Mouse (Mus musculus): ENCODE measurements around the gene Ttyh1. TPM values are rescaled to one million over a fixed set of nuclear protein-coding genes. Genes with fewer than 3 reads are reported as not detected.

The Ttyh1 gene
- polyA plus RNA-seq, 1 experiment from 2014 or later: 0.87 TPM

DNA sequence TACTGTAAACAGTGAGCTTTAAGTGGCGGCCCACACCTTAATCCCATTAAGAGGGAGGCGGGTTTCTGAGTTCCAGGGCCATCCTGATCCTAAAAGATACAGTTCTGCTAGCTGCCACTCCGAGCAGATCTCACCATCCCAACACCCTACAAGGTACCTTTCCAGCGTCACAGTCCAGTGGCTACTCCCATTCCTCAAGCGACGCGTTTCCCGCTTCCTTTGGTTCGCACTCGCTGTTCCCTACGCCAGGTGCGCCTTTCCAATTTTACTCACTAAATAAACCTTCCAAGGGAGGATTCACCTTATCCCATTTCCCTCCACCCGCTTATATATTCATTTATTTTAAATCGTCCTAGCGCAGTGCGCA, 17.2 kb downstream of the Ttyh1 start:
- Histone ChIP-seq H3K4me3 (ENCODE audit: low read depth, low read length) (peak overlapping the region; percentile 88), H3K9ac (ENCODE audit: low read depth, low read length) (peak overlapping the region; percentile 82), H3K4me2 (peak overlapping the region; percentile 83), H3K27me3 (ENCODE audit: control insufficient read depth, insufficient read depth, low read length) (no peaks in the 10 kb centered on the region), H3K9me3 (replicated peaks; ENCODE audit: control insufficient read depth, low read length) (no peaks in the 10 kb centered on the region), H3K27ac (ENCODE audit: low read depth, low read length) (peak overlapping the region; percentile 59; the same call in 1 of the 2 replicates), H3K4me1 (ENCODE audit: control insufficient read depth, insufficient read depth, low read length) (peaks cover 6% of the 10 kb centered on the region), H3K36me3 (ENCODE audit: control insufficient read depth, insufficient read depth, low read length) (peaks cover 17% of the 10 kb centered on the region)
- peak; percentile 11 for ATAC-seq (replicated peaks; ENCODE audit: insufficient number of reproducible peaks, low FRiP score, low TSS enrichment)
- under 1% methylated on average over 16 of the region's 16 CpGs for WGBS (ENCODE audit: insufficient replicate concordance)

DNA sequence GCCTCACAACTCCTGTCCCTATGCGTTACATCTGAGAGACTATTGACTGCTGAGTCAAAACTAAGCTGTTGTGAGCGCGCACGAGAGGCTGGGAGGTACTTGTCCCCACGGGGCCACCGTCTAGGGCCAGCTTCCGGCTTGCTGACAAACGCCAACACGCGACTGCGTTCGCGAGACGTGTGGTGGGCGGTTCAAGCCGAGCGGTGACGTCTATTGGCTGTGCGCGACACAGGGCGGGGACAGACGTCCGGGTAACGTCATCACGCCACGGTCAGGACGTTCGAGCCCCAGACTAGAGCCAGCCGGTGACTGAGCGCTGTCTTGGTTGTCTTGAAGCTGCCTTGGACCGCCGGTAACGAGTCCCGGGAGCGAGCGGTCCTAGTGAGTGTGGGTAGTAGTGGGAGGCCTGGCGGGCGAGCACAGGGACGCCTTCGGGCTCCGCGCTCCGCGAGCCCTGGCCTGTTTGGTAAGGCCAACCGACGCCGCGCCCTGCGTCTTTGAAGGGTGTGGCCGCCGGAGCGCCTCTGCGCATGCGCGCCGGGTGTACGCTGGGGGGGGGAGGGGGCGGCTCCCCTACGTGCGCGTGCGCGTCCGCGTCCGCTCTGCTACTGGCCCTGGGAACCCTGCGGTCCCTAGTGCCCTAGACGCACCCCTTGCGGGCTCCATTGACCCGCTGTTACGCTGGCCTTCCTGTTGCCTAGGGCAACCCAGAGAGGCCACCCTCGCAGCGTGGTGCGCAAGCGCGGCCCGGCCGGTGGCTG, 17.7 kb downstream of the Ttyh1 start, which contains the start of gene Leng8:
Gene Leng8 (plus strand): TSS at position 269 of the 761 bp plus-strand sequence.
- H3K27ac ChIP-seq (ENCODE audit: low read depth, low read length): peak within 1 kb of the TSS; percentile 87
- no peaks in the 10 kb centered on the region for H3K27me3 ChIP-seq (ENCODE audit: control insufficient read depth, insufficient read depth, low read length)
- peaks cover 6% of the 10 kb centered on the region for H3K4me1 ChIP-seq (ENCODE audit: control insufficient read depth, insufficient read depth, low read length)
- H3K9ac ChIP-seq (ENCODE audit: low read depth, low read length): peak within 1 kb of the TSS; percentile 82
- H3K9me3 ChIP-seq (replicated peaks; ENCODE audit: control insufficient read depth, low read length): no peaks in the 10 kb centered on the region
- peak; percentile 99 for ATAC-seq (replicated peaks; ENCODE audit: insufficient number of reproducible peaks, low FRiP score, low TSS enrichment)
- peak within 1 kb of the TSS; percentile 93 for H3K4me2 ChIP-seq
- under 1% methylated on average over 75 of the region's 78 CpGs for WGBS (ENCODE audit: insufficient replicate concordance)
- peak within 1 kb of the TSS; percentile 88 for H3K4me3 ChIP-seq (ENCODE audit: low read depth, low read length)
- H3K36me3 ChIP-seq (ENCODE audit: control insufficient read depth, insufficient read depth, low read length): peaks cover 22% of the 10 kb centered on the region

DNA sequence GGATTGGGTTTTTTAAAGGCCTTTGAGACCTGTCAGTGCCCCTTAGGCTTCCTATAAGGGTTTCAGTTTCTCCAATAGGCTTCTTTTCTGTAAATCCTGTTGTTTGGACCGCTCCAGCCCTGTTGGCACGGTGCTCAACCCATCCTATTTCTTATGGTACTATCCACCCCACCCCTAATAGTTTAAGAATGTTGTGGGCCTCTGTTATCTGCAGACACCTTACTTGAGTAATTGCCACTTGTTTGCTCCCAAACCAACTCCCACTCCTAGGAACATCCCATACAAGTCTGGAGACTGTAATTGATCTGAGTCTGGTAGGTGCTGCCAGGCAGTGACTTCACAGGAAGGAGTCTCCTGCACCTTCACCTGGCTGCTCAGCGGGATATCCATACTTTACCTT, 18.5 kb downstream of the Ttyh1 start:
- H3K27ac ChIP-seq (ENCODE audit: low read depth, low read length): no peak overlapping the region
- H3K9me3 ChIP-seq (replicated peaks; ENCODE audit: control insufficient read depth, low read length): no peaks in the 10 kb centered on the region
- H3K36me3 ChIP-seq (ENCODE audit: control insufficient read depth, insufficient read depth, low read length): peaks cover 30% of the 10 kb centered on the region
- peak overlapping the region; percentile 93 for H3K4me2 ChIP-seq
- H3K4me1 ChIP-seq (ENCODE audit: control insufficient read depth, insufficient read depth, low read length): peaks cover 6% of the 10 kb centered on the region
- ATAC-seq (replicated peaks; ENCODE audit: insufficient number of reproducible peaks, low FRiP score, low TSS enrichment): no peak
- H3K4me3 ChIP-seq (ENCODE audit: low read depth, low read length): peak overlapping the region; percentile 88
- H3K9ac ChIP-seq (ENCODE audit: low read depth, low read length): peak overlapping the region; percentile 82
- WGBS (ENCODE audit: insufficient replicate concordance): 50% methylated on average over 3 of the region's 3 CpGs
- no peaks in the 10 kb centered on the region for H3K27me3 ChIP-seq (ENCODE audit: control insufficient read depth, insufficient read depth, low read length)

DNA sequence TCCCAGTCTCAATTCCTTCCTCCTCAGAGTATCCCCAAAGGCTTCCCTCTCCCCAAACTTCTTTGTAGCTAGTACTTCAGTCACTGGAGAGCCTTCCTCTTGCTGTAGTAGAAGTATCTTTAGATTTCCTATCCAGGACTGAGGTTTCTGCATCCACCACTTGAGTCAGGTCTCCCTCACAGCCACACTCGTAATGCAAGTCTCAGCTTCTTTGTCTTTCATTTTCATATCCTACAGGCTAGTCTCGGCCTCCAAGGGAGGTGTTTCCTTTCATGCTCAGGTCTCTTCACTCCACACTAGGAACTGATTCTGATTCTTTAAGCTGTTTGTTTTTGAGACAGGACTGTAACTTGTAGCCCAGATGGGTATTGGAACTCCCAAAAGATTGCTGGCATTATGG, 19.0 kb downstream of the Ttyh1 start:
- 86% methylated on average over 2 of the region's 2 CpGs for WGBS (ENCODE audit: insufficient replicate concordance)
- H3K9me3 ChIP-seq (replicated peaks; ENCODE audit: control insufficient read depth, low read length): no peaks in the 10 kb centered on the region
- H3K27me3 ChIP-seq (ENCODE audit: control insufficient read depth, insufficient read depth, low read length): no peaks in the 10 kb centered on the region
- peak overlapping the region; percentile 93 for H3K4me2 ChIP-seq
- peaks cover 6% of the 10 kb centered on the region for H3K4me1 ChIP-seq (ENCODE audit: control insufficient read depth, insufficient read depth, low read length)
- ATAC-seq (replicated peaks; ENCODE audit: insufficient number of reproducible peaks, low FRiP score, low TSS enrichment): no peak
- peaks cover 35% of the 10 kb centered on the region for H3K36me3 ChIP-seq (ENCODE audit: control insufficient read depth, insufficient read depth, low read length)
- H3K27ac ChIP-seq (ENCODE audit: low read depth, low read length): no peak overlapping the region
- H3K9ac ChIP-seq (ENCODE audit: low read depth, low read length): peak overlapping the region; percentile 82; the same call in 1 of the 2 replicates
- peak overlapping the region; percentile 88 for H3K4me3 ChIP-seq (ENCODE audit: low read depth, low read length)

DNA sequence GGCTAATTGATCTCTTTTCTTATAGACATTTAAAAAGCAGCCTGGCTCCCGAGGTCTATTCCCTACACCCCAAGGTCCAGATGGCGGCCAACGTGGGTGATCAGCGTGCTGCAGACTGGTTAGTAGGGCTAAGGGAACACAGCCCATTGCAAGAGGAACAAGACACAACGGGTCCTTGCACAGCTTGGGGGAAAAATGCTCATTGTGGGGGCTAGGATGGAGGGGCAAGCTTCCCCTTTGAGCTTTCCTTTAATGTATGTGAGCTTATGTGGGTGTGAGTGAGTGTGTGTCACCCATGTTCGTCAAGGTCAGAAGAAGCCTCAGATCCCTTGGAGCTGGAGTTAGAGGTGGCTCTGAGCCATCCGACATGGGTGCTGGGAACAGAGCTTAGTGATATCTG, 19.5 kb downstream of the Ttyh1 start:
- peaks cover 37% of the 10 kb centered on the region for H3K36me3 ChIP-seq (ENCODE audit: control insufficient read depth, insufficient read depth, low read length)
- no peak for ATAC-seq (replicated peaks; ENCODE audit: insufficient number of reproducible peaks, low FRiP score, low TSS enrichment)
- no peaks in the 10 kb centered on the region for H3K9me3 ChIP-seq (replicated peaks; ENCODE audit: control insufficient read depth, low read length)
- no peak overlapping the region for H3K9ac ChIP-seq (ENCODE audit: low read depth, low read length)
- H3K4me3 ChIP-seq (ENCODE audit: low read depth, low read length): no peak overlapping the region
- H3K27me3 ChIP-seq (ENCODE audit: control insufficient read depth, insufficient read depth, low read length): no peaks in the 10 kb centered on the region
- 93% methylated on average over 7 of the region's 7 CpGs for WGBS (ENCODE audit: insufficient replicate concordance)
- no peak overlapping the region for H3K4me2 ChIP-seq
- H3K4me1 ChIP-seq (ENCODE audit: control insufficient read depth, insufficient read depth, low read length): peaks cover 6% of the 10 kb centered on the region
- H3K27ac ChIP-seq (ENCODE audit: low read depth, low read length): no peak overlapping the region

DNA sequence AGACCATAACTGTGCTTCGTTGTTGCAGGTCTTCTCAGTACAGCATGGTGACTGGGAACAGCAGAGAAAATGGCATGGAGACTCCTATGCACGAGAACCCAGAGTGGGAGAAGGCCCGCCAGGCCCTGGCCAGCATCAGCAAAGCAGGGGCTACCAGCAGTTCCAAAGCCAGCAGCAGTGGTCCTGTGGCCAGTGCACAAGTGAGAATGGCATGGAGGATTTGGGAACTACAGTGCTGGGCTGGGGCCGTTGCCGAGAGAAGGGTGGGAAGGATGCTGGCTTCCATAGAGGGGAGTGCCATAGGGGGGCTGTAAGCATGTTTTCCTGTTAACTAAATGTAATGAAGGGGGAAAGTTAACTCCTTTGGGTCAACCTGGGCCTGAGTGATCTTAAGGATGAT, 20.2 kb downstream of the Ttyh1 start:
- Histone ChIP-seq H3K36me3 (ENCODE audit: control insufficient read depth, insufficient read depth, low read length) (peaks cover 41% of the 10 kb centered on the region), H3K4me1 (ENCODE audit: control insufficient read depth, insufficient read depth, low read length) (peaks cover 6% of the 10 kb centered on the region), H3K9me3 (replicated peaks; ENCODE audit: control insufficient read depth, low read length) (no peaks in the 10 kb centered on the region), H3K9ac (ENCODE audit: low read depth, low read length) (no peak overlapping the region), H3K4me3 (ENCODE audit: low read depth, low read length) (no peak overlapping the region), H3K27ac (ENCODE audit: low read depth, low read length) (no peak overlapping the region), H3K4me2 (no peak overlapping the region), H3K27me3 (ENCODE audit: control insufficient read depth, insufficient read depth, low read length) (no peaks in the 10 kb centered on the region)
- 90% methylated on average over 5 of the region's 5 CpGs for WGBS (ENCODE audit: insufficient replicate concordance)
- no peak for ATAC-seq (replicated peaks; ENCODE audit: insufficient number of reproducible peaks, low FRiP score, low TSS enrichment)

DNA sequence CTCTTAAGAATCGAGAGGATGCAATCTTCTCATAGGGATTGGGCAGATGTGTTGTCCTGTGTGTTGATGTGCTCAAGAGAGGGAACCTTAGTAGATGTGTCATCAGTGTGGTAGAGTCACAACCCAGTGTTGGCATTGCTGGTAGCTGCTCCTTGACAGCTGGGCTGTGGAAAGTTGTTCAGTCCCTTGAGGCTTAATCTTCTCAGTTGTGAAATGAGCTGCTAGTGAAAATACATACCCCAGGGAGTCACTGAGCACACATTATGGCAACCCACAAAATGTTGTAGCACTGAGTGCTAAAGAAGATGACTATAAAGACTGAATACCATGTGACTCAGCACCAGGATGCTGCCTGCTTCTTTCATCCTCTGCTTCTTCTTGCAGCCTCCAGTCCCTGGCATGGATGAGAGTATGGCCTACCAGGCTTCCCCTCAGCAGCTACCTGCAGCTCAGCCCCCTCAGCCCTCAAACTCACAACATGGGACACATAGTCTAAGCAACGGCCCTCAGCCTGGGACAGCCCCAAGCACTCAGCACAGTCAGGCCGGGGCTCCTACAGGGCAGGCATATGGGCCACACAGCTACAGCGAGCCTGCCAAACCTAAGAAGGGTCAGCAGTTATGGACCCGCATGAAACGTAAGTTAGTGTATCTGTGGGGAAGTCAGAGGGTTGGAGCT, 22.6 kb downstream of the Ttyh1 start:
- Histone ChIP-seq H3K36me3 (ENCODE audit: control insufficient read depth, insufficient read depth, low read length) (peaks cover 65% of the 10 kb centered on the region), H3K4me1 (ENCODE audit: control insufficient read depth, insufficient read depth, low read length) (peaks cover 6% of the 10 kb centered on the region), H3K4me2 (no peak overlapping the region), H3K4me3 (ENCODE audit: low read depth, low read length) (no peak overlapping the region), H3K27ac (ENCODE audit: low read depth, low read length) (no peak overlapping the region), H3K9ac (ENCODE audit: low read depth, low read length) (no peak overlapping the region), H3K9me3 (replicated peaks; ENCODE audit: control insufficient read depth, low read length) (no peaks in the 10 kb centered on the region), H3K27me3 (ENCODE audit: control insufficient read depth, insufficient read depth, low read length) (no peaks in the 10 kb centered on the region)
- 93% methylated on average over 6 of the region's 6 CpGs for WGBS (ENCODE audit: insufficient replicate concordance)
- ATAC-seq (replicated peaks; ENCODE audit: insufficient number of reproducible peaks, low FRiP score, low TSS enrichment): no peak

DNA sequence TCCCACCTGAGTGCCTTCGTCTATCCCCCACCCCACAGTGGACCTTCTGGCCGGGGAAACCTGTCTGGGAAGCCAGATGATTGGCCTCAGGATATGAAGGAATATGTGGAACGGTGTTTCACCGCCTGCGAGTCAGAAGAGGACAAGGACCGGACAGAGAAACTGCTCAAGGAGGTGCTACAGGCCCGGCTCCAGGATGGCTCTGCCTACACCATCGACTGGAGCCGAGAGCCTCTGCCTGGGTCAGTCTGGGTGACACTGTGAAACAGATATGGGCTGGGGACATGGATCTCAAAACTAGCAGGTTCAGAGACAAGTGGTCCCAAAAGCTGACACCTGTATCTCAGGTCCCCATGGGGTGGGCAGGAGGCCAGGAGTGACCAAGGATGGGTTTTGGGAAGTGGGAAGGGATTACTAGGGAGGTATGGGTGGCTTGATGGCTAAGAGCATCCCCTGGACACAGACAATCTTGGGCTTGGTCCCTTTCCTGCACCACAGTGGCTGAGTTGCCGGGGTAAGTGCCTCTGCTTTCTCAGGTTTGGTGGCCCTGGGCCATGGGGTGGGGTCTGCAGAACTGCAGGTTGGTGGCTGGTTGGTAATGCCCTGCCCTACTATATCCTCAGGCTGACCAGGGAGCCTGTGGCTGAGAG, 23.7 kb downstream of the Ttyh1 start:
- no peaks in the 10 kb centered on the region for H3K9me3 ChIP-seq (replicated peaks; ENCODE audit: control insufficient read depth, low read length)

More for the DNA sequence above, 23.7 kb downstream of the Ttyh1 start:
- WGBS (ENCODE audit: insufficient replicate concordance): 92% methylated on average over 10 of the region's 10 CpGs
- Histone ChIP-seq H3K4me3 (ENCODE audit: low read depth, low read length) (no peak overlapping the region), H3K4me2 (no peak overlapping the region), H3K4me1 (ENCODE audit: control insufficient read depth, insufficient read depth, low read length) (peaks cover 2% of the 10 kb centered on the region), H3K9ac (ENCODE audit: low read depth, low read length) (no peak overlapping the region), H3K27me3 (ENCODE audit: control insufficient read depth, insufficient read depth, low read length) (no peaks in the 10 kb centered on the region), H3K27ac (ENCODE audit: low read depth, low read length) (no peak overlapping the region), H3K36me3 (ENCODE audit: control insufficient read depth, insufficient read depth, low read length) (peaks cover 70% of the 10 kb centered on the region)
- ATAC-seq (replicated peaks; ENCODE audit: insufficient number of reproducible peaks, low FRiP score, low TSS enrichment): no peak

Measured in heart, embryonic 11.5 days (tissue).